Mouse (Mus musculus) midbrain, embryonic 12.5 days (tissue): ENCODE results near the gene Slc39a8. TPM values are rescaled to one million over a fixed set of nuclear protein-coding genes. Genes with fewer than 3 reads are reported as not detected.

ENCODE experiments used
- ATAC-seq: fragments of 200-750 bp; cut with Nextera tagmentation; 2 replicates; pipeline ENCODE4 v1.8.0; 2017; ENCODE audit warnings: low read depth, moderate TSS enrichment, moderate library complexity; ENCODE audit not compliant: low FRiP score
- H3K27ac ChIP-seq: fragments of 300-500 bp; sonication (generic); replicated peaks from 2 replicates; pipeline ENCODE4 v1.5.1; 2016; ENCODE audit warnings: mild to moderate bottlenecking
- H3K27me3 ChIP-seq: fragments of 300-500 bp; sonication (generic); 2 replicates; pipeline ENCODE4 v1.6.1; 2016; ENCODE audit warnings: mild to moderate bottlenecking
- H3K36me3 ChIP-seq: fragments of 300-500 bp; sonication (generic); 2 replicates; pipeline ENCODE4 v1.6.1; 2016
- H3K4me1 ChIP-seq: fragments of 300-500 bp; sonication (generic); 2 replicates; pipeline ENCODE4 v1.6.1; 2016
- H3K4me2 ChIP-seq: fragments of 300-500 bp; sonication (generic); replicated peaks from 2 replicates; pipeline ENCODE4 v1.6.1; 2016; ENCODE audit warnings: mild to moderate bottlenecking, moderate library complexity
- H3K4me3 ChIP-seq: fragments of 300-500 bp; sonication (generic); 2 replicates; pipeline ENCODE4 v1.5.1; 2016; ENCODE audit warnings: mild to moderate bottlenecking
- H3K9ac ChIP-seq: fragments of 300-500 bp; sonication (generic); replicated peaks from 2 replicates; pipeline ENCODE4 v1.6.1; 2016; ENCODE audit warnings: mild to moderate bottlenecking, moderate library complexity
- H3K9me3 ChIP-seq: fragments of 300-500 bp; sonication (generic); 2 replicates; pipeline ENCODE4 v1.6.1; 2016; ENCODE audit warnings: mild to moderate bottlenecking
- WGBS: fragments of 180-500 bp; shearing (Covaris S2); methylation state at CpG from one replicate; pipeline ENCODE4 v1.1.7; 2016; 5-methylcytosine and 5-hydroxymethylcytosine counted together
- polyA plus RNA-seq: library from polyadenylated mRNA; unstranded; fragments of >200 nt; fragmentation: Nextera tagmentation; extraction: Ambion mirVana; gene quantifications from 2 replicates; pipeline ENCODE4 v1.2.1, GENCODE M21; 2016

Gene Slc39a8
- polyA plus RNA-seq, 1 experiment from 2014 or later, result 16.5 TPM

DNA sequence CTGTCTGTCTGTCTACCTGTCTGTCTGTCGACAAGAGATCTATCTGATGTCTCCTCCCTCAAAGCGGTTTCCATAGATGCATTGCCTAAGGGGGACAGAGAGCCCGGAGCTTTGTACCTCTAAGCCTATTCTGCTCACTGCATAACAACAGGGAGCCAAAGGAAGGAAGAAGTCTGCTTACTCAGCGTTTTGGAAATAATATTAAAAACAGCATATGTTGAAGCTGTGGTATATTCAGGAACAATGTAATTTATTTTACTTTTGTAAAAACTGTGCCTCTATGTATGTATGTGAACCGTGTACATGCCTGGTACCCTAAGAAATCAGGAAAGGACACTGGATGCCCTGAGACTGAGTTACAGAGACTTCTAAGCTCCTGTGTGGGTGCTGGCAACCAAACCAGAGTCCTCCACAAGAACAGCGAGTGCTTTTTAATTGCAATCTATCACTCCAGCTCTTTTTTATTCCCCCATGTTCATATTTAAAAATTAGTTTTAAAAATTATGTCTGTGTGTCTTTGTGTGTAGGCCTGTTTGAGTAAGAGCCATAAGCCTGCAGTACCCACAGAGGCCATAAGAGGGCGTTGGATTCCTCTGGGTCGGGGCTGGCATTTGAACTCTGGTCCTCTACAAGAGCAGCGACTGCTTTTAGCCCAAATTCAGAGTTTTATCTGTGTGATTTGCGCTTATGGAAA lies 28.7 kb downstream of the Slc39a8 start:
- Histone ChIP-seq H3K9me3 (no peaks in the 10 kb centered on the region), H3K27ac (no peak overlapping the region), H3K36me3 (no peaks in the 10 kb centered on the region), H3K9ac (no peak overlapping the region), H3K4me3 (no peak overlapping the region), H3K4me2 (no peak overlapping the region), H3K27me3 (no peaks in the 10 kb centered on the region), H3K4me1 (peaks cover 7% of the 10 kb centered on the region; the same call in 1 of the 2 replicates)
- 84% methylated on average over 10 of the region's 10 CpGs for WGBS
- no peak for ATAC-seq

DNA sequence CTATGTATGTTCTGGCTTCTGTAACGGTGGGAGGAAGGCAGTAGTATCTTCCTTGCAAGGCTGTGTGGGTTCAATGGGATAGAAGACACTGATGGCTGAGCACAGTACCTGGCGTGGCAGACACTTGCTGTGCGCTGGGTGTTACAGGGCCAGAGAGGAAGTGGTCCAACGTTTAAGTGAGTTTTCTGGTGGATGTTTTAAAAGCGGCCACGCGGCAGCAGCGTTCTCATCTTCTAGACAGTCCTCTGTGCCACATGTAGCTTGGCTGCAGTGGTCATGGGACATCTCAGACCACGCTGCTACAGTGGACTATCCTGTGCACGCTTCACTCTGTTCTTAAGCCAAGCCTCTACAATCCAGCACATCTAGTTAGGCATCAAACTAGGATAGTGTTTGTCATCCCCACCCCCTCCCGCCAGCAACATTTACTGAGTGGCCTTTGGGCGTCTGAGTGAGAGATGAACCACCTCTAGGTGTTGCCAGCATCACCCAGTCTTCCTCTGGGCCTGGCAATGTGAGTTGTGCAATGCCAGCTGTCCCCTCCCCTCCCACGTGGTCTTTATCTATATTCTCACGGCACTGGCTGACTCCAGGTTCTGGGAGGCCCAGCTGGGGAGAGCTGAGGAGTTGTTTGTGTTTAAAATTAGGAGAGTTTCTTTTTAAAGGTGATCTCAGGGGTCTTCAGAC lies 29.4 kb downstream of the Slc39a8 start:
- Histone ChIP-seq H3K4me2 (no peak overlapping the region), H3K4me1 (peaks cover 7% of the 10 kb centered on the region; the same call in 1 of the 2 replicates), H3K9me3 (no peaks in the 10 kb centered on the region), H3K36me3 (no peaks in the 10 kb centered on the region), H3K9ac (no peak overlapping the region), H3K27me3 (no peaks in the 10 kb centered on the region), H3K27ac (no peak overlapping the region), H3K4me3 (no peak overlapping the region)
- ATAC-seq, result no peak
- WGBS, result 85% methylated on average over 14 of the region's 14 CpGs

DNA sequence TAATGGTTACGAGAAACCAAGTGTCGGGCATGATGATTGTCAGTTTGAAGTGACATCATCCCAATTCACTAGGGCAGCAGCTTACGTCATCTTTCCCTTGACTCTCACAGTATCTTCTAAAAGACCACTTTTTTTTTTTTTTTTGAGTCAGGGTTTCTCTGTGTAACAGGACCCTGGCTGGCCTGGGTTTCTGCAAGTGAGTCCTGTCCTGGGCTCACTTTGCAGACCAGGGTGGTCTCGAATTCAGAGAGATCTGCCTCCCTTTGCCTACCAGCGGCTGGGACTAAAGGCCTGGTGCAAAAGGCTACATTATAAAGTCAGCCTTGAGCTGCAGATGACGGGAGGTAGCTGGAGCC lies 29.9 kb downstream of the Slc39a8 start:
- Histone ChIP-seq H3K27me3 (no peaks in the 10 kb centered on the region), H3K9ac (no peak overlapping the region), H3K27ac (no peak overlapping the region), H3K9me3 (no peaks in the 10 kb centered on the region), H3K36me3 (no peaks in the 10 kb centered on the region), H3K4me2 (no peak overlapping the region), H3K4me3 (no peak overlapping the region), H3K4me1 (peaks cover 7% of the 10 kb centered on the region; the same call in 1 of the 2 replicates)
- WGBS, result 76% methylated on average over 6 of the region's 6 CpGs
- ATAC-seq, result no peak

DNA sequence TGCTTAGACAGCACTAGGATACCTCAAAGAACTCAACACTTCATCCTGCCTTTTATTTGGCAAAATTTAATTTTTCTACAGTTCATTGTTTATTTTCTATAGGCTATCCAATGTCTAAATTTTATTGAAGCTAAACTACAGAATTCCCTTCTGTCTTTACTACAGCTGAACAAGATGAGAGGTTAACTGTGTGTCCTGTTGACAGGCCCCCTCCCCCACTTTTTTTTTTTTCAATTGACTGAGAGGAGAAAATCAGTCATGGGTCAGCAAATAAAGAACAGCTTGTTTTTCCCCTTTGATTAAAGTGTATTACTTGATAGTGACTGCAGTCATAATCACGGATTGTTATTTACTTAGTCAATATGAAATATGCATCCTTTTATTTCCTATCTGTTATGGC lies 31.2 kb downstream of the Slc39a8 start:
- no peak overlapping the region for H3K9ac ChIP-seq
- no peak overlapping the region for H3K4me3 ChIP-seq
- no peak; the same call in 1 of the 2 replicates for ATAC-seq
- H3K9me3 ChIP-seq, result no peaks in the 10 kb centered on the region
- peaks cover 12% of the 10 kb centered on the region; the same call in 1 of the 2 replicates for H3K4me1 ChIP-seq
- H3K27ac ChIP-seq, result no peak overlapping the region
- H3K36me3 ChIP-seq, result no peaks in the 10 kb centered on the region
- H3K27me3 ChIP-seq, result no peaks in the 10 kb centered on the region
- 9% methylated on average over 1 of the region's 1 CpGs for WGBS
- H3K4me2 ChIP-seq, result no peak overlapping the region

DNA sequence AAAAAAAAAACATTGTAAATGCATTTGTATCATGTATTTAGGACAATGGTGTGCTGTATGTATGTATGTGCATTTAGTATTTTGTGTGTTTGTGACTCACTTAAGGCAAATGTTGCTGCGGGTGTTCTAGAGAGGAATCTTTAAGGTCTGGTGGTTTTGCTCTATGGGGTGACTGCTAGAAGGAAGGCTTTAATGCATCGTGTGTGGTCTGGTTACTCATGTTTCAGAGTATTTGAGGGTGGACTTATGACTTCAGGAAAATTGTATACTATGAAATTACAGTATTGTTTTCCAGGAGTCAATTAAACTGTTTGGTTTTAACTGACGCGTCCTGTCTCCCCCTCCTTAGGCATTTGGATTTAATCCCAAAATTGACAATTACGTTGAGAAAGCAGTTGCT lies 32.1 kb downstream of the Slc39a8 start:
- H3K9me3 ChIP-seq, result no peaks in the 10 kb centered on the region
- H3K27ac ChIP-seq, result no peak overlapping the region
- peaks cover 12% of the 10 kb centered on the region; the same call in 1 of the 2 replicates for H3K4me1 ChIP-seq
- H3K27me3 ChIP-seq, result no peaks in the 10 kb centered on the region
- H3K4me2 ChIP-seq, result no peak overlapping the region
- WGBS, result 28% methylated on average over 5 of the region's 5 CpGs
- H3K4me3 ChIP-seq, result no peak overlapping the region
- 0 out of 2 replicates have a peak, but pooled peaks have one; percentile 27 for ATAC-seq
- no peaks in the 10 kb centered on the region for H3K36me3 ChIP-seq
- no peak overlapping the region for H3K9ac ChIP-seq

DNA sequence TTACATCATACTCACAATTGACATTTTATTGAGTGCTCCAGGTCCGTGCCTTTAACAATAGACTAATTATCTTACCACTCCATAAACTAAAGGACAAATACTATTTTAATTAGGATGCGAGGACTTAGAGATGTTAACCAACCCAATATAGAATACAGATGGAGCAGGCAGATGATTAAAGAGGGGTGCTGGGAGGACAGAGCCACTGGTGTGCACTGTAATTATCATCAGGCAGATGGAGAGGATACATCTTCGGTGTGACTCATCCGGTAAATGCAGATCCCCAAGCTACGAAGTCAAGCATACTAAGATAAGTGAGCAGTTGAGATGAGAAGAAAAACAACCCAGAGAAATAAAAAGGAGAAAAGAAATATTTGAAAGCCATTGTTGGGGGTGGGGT lies 34.4 kb downstream of the Slc39a8 start:
- H3K4me2 ChIP-seq, result no peak overlapping the region
- H3K27me3 ChIP-seq, result no peaks in the 10 kb centered on the region
- no peak for ATAC-seq
- no peaks in the 10 kb centered on the region for H3K9me3 ChIP-seq
- H3K9ac ChIP-seq, result no peak overlapping the region
- no peak overlapping the region for H3K27ac ChIP-seq
- H3K4me1 ChIP-seq, result peaks cover 12% of the 10 kb centered on the region; the same call in 1 of the 2 replicates
- 84% methylated on average over 5 of the region's 5 CpGs for WGBS
- H3K4me3 ChIP-seq, result no peak overlapping the region
- H3K36me3 ChIP-seq, result no peaks in the 10 kb centered on the region

DNA sequence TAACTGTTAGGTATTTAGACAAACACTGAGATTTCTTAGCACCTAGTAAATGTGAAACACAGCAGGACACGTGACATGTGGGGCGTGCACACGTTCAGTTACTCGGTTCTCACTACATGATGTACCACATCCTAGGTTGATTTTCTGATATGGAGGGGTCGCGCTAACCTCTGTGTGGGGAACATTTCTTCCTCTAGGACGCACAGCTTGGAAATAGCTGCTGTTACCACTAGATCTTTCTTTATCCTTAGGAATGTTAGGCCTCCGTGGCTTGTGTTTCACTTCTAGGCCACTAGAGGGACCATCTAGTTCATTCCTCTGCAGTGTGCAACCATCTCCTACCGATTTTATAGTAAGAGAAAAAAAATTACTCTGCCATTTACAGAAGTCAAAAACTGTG lies 37.7 kb downstream of the Slc39a8 start:
- H3K4me1 ChIP-seq, result 0 out of 2 replicates have a peak, but pooled peaks cover 5% of the 10 kb centered on the region
- H3K9me3 ChIP-seq, result no peaks in the 10 kb centered on the region
- H3K36me3 ChIP-seq, result no peaks in the 10 kb centered on the region
- 56% methylated on average over 9 of the region's 9 CpGs for WGBS
- H3K4me2 ChIP-seq, result no peak overlapping the region
- no peak overlapping the region for H3K4me3 ChIP-seq
- peak; percentile 57 for ATAC-seq
- no peak overlapping the region for H3K9ac ChIP-seq
- no peaks in the 10 kb centered on the region for H3K27me3 ChIP-seq
- H3K27ac ChIP-seq, result no peak overlapping the region

DNA sequence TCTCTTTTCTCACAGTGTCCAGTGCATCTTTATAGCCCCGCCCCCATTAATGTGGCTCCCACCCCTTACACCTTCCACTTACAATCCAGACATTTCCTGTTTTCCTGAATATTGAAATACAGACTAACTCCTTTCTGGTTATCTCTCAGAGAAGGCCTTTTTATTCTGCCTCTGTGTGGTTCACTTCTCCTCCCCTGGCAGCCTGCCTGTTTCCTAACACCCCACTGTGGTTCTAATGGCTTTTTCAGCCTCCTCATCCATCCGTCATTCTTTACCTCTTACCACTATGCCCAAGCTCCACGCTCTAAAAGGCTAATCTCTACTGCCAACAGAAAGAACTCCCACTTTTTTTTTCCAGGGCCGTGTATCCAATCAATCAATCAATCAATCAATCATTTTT lies 44.0 kb downstream of the Slc39a8 start:
- no peak overlapping the region for H3K27ac ChIP-seq
- WGBS, result 72% methylated on average over 4 of the region's 4 CpGs

DNA sequence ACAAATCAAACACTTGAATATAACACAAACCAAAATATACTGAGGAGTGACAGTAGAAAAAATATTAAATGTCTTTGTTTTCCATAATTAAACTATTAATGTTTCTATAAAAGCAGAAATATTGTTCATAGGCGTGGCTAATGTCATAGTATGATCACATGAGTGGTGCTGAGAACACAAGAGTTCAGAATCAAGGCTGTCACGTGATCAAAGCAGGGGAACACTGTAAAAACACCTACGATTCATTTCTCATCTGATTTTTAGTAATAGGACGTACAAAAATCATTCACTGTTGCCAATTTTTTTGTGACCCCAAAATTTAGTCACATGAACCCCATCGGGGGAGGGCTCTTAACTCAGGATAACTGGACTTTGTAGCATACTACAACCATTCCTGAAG lies 47.2 kb downstream of the Slc39a8 start:
- H3K27me3 ChIP-seq, result no peaks in the 10 kb centered on the region
- WGBS, result 93% methylated on average over 5 of the region's 5 CpGs
- no peak overlapping the region for H3K27ac ChIP-seq
- ATAC-seq, result no peak
- no peaks in the 10 kb centered on the region for H3K9me3 ChIP-seq
- H3K4me1 ChIP-seq, result no peaks in the 10 kb centered on the region
- no peak overlapping the region for H3K9ac ChIP-seq
- H3K36me3 ChIP-seq, result no peaks in the 10 kb centered on the region
- no peak overlapping the region for H3K4me3 ChIP-seq
- H3K4me2 ChIP-seq, result no peak overlapping the region

More for the DNA sequence above, 44.0 kb downstream of the Slc39a8 start:
- Histone ChIP-seq H3K9me3 (no peaks in the 10 kb centered on the region), H3K27me3 (no peaks in the 10 kb centered on the region), H3K36me3 (no peaks in the 10 kb centered on the region), H3K9ac (no peak overlapping the region), H3K4me1 (no peaks in the 10 kb centered on the region), H3K4me2 (no peak overlapping the region), H3K4me3 (no peak overlapping the region)
- ATAC-seq, result no peak

DNA sequence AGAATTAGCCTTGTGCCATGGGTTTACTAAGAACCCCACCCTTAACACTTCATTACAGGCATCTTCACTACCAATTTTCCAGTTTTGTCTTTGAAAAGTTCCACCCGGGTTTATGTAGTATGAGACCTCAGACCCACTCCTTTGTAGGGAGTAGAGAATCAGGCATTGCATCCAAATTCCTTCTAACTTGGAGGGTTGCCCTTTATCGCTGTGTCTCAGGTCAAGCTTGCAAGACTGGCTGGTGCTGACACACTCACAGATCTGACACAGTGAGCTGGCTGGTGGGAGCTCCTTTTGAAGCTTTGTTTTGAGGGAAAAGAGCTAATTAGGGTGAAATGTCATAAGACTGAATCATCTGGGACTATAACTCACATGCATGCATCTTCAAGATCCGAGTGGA lies 48.5 kb downstream of the Slc39a8 start:
- no peak overlapping the region for H3K9ac ChIP-seq
- H3K9me3 ChIP-seq, result no peaks in the 10 kb centered on the region
- H3K27me3 ChIP-seq, result no peaks in the 10 kb centered on the region
- H3K27ac ChIP-seq, result no peak overlapping the region
- ATAC-seq, result no peak
- WGBS, result 81% methylated on average over 3 of the region's 3 CpGs
- no peaks in the 10 kb centered on the region for H3K4me1 ChIP-seq
- H3K4me3 ChIP-seq, result no peak overlapping the region
- H3K36me3 ChIP-seq, result no peaks in the 10 kb centered on the region
- no peak overlapping the region for H3K4me2 ChIP-seq

DNA sequence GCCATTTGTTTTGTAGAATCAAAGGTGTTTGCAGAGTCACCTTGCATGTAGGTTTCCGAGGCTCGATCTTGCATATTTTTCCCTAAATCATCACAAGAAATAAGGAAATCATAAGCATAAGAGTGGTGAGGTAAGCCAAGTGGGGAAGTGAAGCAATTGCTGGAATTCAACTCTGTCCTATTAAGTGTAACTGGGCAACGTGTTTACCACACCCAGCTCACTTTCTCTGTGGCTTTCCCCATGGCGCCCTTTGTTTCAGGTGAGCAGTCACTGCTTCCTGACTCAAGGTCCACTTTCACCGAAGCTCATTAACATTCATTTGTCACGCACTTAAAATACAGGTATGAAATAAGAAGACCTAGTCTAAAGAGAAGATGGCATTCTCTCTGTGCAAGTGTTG lies 53.0 kb downstream of the Slc39a8 start:
- no peak overlapping the region for H3K4me2 ChIP-seq
- H3K4me1 ChIP-seq, result no peaks in the 10 kb centered on the region
- H3K27me3 ChIP-seq, result no peaks in the 10 kb centered on the region
- no peaks in the 10 kb centered on the region for H3K9me3 ChIP-seq
- no peak overlapping the region for H3K27ac ChIP-seq
- H3K36me3 ChIP-seq, result no peaks in the 10 kb centered on the region
- ATAC-seq, result no peak
- H3K4me3 ChIP-seq, result no peak overlapping the region
- 91% methylated on average over 6 of the region's 6 CpGs for WGBS
- H3K9ac ChIP-seq, result no peak overlapping the region

DNA sequence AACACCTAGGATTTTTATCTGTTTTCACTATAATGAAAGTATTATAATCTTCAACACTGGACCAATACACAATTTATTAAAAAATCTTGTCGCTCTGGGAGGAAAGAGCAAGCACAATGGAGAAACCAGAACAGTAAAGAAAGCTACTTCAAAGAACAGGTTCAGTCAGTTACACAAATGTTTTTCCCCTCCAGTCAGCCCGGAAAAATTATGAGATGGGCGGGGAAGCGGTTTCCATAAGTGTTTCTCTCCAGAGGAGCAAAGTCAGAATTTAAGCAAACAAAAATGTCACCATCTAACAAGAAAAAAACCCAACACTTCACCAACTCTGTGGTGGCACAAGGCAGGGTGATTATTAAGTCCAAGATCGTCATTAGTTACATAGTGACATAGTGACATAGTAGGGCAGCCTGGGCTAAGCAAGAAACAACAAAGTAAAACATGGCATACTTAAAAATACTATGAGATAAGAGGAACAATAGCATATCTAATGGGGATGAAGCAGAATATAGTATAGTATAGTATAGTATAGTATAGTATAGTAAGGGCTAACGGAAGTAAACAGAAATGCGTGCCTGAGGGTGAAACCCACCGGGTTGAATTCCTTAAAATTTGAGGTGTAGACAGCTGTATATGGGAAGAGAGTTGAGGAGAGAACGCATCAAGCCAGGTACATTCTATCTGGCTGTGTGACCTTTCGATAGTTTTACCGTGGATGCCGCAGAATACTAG lies 61.0 kb downstream of the Slc39a8 start:
- Histone ChIP-seq H3K9ac (no peak overlapping the region), H3K4me2 (no peak overlapping the region), H3K4me3 (no peak overlapping the region), H3K27ac (no peak overlapping the region), H3K9me3 (no peaks in the 10 kb centered on the region), H3K36me3 (no peaks in the 10 kb centered on the region), H3K4me1 (peaks cover 8% of the 10 kb centered on the region), H3K27me3 (no peaks in the 10 kb centered on the region)
- ATAC-seq, result peak; percentile 27
- 71% methylated on average over 12 of the region's 12 CpGs for WGBS
